Mouse (Mus musculus) stomach, embryonic 15.5 days (tissue): ENCODE measurements at regions not wholly inside any gene's neighbourhood (a gene's known extent, or its start where the extent isn't known, plus 50 kb on each side); places are given as distances from the start of the nearest gene placed in this dataset.
"Not testable (repeated sequence)": the region's sequence is repeated elsewhere in the genome, so short reads cannot be mapped to it uniquely, and the experiment has no call there.

ENCODE experiments used
- ATAC-seq: fragments of 200-750 bp; cut with Nextera tagmentation; 2 replicates; pipeline ENCODE4 v1.8.0; 2017; ENCODE audit warnings: low read depth, moderate number of reproducible peaks, moderate TSS enrichment; ENCODE audit not compliant: insufficient read depth, low FRiP score
- H3K27ac ChIP-seq: fragments of 300-500 bp; sonication (generic); 2 replicates; pipeline ENCODE4 v1.5.1; 2015; ENCODE audit warnings: mild to moderate bottlenecking, inconsistent platforms
- H3K27me3 ChIP-seq: fragments of 300-500 bp; sonication (generic); replicated peaks from 2 replicates; pipeline ENCODE4 v1.6.1; 2015; ENCODE audit warnings: inconsistent platforms
- H3K36me3 ChIP-seq: fragments of 300-500 bp; sonication (generic); 2 replicates; pipeline ENCODE4 v1.6.1; 2015; ENCODE audit warnings: inconsistent platforms
- H3K4me1 ChIP-seq: fragments of 300-500 bp; sonication (generic); 2 replicates; pipeline ENCODE4 v1.6.1; 2015; ENCODE audit warnings: inconsistent platforms
- H3K4me2 ChIP-seq: fragments of 300-500 bp; sonication (generic); 2 replicates; pipeline ENCODE4 v1.6.1; 2015; ENCODE audit warnings: mild to moderate bottlenecking, inconsistent platforms
- H3K4me3 ChIP-seq: fragments of 300-500 bp; sonication (generic); replicated peaks from 2 replicates; pipeline ENCODE4 v1.5.1; 2015; ENCODE audit warnings: inconsistent platforms
- H3K9ac ChIP-seq: fragments of 300-500 bp; sonication (generic); 2 replicates; pipeline ENCODE4 v1.6.1; 2015; ENCODE audit warnings: inconsistent platforms
- H3K9me3 ChIP-seq: fragments of 300-500 bp; sonication (generic); 2 replicates; pipeline ENCODE4 v1.6.1; 2016; ENCODE audit warnings: inconsistent platforms
- WGBS: fragments of 180-500 bp; shearing (Covaris S2); methylation state at CpG from one replicate; pipeline ENCODE4 v1.1.7; 2015; 5-methylcytosine and 5-hydroxymethylcytosine counted together

DNA sequence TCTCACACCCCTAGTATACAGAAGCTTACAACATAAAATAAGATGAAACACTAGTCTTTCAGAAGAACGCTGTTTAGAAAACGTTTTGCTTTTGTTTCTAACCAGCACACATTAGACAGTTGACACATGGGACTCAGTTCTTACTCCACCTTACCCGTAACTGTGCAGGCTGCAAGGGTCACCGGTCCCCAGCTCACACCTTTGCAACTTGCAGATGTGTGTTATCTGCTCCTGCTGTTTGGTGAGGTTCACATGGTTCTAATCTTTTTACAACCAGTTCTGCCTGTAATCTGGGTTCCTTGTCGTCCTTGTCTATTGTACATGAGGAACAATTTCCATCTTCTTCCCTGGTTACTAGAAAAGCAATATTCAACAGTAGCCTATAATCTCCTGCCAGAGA is 135.1 kb upstream of the Cdk6 start:
- not testable (repeated sequence) for H3K36me3 ChIP-seq, H3K27ac ChIP-seq, H3K4me2 ChIP-seq, H3K4me1 ChIP-seq, H3K27me3 ChIP-seq, H3K9ac ChIP-seq, H3K4me3 ChIP-seq, ATAC-seq, H3K9me3 ChIP-seq
- WGBS, result 70% methylated on average over 5 of the region's 5 CpGs

DNA sequence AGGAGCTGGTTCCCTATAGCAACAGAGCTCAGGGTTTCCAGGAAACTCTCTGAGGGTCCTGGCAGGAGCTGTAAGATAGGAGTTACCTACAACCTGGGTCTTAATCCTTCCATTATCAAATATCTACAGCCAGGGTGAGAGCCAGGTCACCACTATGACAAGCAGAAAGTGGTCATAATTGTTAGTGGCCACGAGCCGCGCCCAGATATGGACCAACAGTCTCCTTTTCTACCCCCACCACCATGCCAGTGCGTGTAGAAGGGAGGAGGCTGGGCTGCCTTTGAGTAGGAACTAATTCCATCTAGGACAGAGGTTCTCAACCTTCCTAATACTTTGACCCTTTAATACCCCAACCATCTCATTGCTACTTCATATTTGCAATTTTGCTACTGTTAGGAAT is 133.0 kb upstream of the Cdk6 start:
- H3K9ac ChIP-seq, H3K4me1 ChIP-seq, H3K9me3 ChIP-seq, H3K4me3 ChIP-seq, H3K27me3 ChIP-seq, ATAC-seq, H3K27ac ChIP-seq, H3K4me2 ChIP-seq, H3K36me3 ChIP-seq: not testable (repeated sequence)
- WGBS, result 73% methylated on average over 4 of the region's 4 CpGs

DNA sequence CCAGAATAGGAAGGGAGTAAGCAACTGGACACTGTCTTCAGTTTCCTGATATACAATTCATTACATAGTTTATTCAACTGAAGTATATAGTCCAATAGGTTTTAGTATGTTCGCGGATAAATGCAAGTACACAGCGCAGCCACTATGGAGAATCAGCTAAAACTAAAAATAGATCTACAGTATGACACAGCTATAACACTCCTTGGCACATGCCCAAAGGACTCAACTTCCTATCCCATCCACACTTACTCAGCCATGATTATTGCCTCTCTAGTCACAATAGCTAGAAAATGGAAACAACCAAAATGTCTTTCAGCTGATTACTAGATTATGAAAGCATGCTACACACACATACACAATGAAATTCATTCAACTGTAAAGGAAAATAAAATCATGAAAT is 130.0 kb upstream of the Cdk6 start:
- H3K27ac ChIP-seq, result no peak overlapping the region
- H3K27me3 ChIP-seq, result no peaks in the 10 kb centered on the region
- no peak overlapping the region for H3K9ac ChIP-seq
- no peaks in the 10 kb centered on the region for H3K4me1 ChIP-seq
- 95% methylated on average over 3 of the region's 3 CpGs for WGBS
- no peak overlapping the region for H3K4me3 ChIP-seq
- no peaks in the 10 kb centered on the region for H3K9me3 ChIP-seq
- no peak overlapping the region for H3K4me2 ChIP-seq
- no peak for ATAC-seq
- no peaks in the 10 kb centered on the region for H3K36me3 ChIP-seq

DNA sequence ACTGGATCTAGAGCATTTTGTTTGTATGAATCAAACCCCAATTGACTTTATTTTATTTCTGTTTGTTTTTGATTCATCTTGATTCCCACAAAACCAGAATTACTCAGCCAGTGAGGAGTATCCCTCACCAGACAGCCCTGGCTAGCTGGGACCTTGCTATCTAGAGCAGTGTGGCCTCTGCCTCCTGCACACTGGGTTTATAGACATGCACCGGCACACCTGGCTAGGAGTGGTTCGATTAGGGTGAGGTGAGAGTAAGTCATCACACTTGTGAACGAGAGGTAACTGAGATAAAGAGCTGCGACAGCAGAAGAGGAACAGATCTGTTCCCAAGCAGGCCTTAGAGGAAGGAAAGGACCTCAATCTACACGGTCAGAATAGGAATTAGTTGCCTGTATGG is 125.2 kb upstream of the Cdk6 start:
- H3K9ac ChIP-seq, result no peak overlapping the region
- 61% methylated on average over 5 of the region's 5 CpGs for WGBS
- ATAC-seq, result no peak
- H3K4me3 ChIP-seq, result no peak overlapping the region
- no peaks in the 10 kb centered on the region for H3K4me1 ChIP-seq
- no peaks in the 10 kb centered on the region for H3K27me3 ChIP-seq
- no peaks in the 10 kb centered on the region for H3K36me3 ChIP-seq
- no peak overlapping the region for H3K4me2 ChIP-seq
- no peak overlapping the region for H3K27ac ChIP-seq
- no peaks in the 10 kb centered on the region for H3K9me3 ChIP-seq

DNA sequence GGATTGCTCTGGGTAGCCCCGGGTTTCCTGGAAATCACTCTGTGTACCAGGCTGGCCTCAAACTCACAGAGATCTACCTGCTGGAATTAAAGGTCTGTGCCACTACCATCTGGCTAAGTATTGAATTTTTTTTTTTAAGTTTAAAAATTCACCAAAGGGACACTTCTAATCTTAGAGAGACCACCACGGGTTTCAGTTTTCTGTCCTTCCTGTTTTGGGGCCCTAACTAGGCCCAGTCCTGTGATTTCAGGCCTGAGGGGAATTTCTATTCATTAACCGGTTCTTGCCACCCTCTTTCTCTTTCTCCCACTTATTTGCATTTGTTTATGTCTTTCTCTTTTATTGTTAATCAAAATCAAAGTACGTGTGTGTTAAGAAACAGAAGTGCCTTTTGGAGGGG is 122.1 kb upstream of the Cdk6 start:
- no peak overlapping the region for H3K9ac ChIP-seq
- no peak overlapping the region for H3K4me3 ChIP-seq
- no peak overlapping the region for H3K27ac ChIP-seq
- no peak overlapping the region for H3K4me2 ChIP-seq
- no peaks in the 10 kb centered on the region for H3K36me3 ChIP-seq
- no peaks in the 10 kb centered on the region for H3K9me3 ChIP-seq
- H3K4me1 ChIP-seq, result no peaks in the 10 kb centered on the region
- no peak for ATAC-seq
- WGBS, result 45% methylated on average over 4 of the region's 4 CpGs
- H3K27me3 ChIP-seq, result no peaks in the 10 kb centered on the region

DNA sequence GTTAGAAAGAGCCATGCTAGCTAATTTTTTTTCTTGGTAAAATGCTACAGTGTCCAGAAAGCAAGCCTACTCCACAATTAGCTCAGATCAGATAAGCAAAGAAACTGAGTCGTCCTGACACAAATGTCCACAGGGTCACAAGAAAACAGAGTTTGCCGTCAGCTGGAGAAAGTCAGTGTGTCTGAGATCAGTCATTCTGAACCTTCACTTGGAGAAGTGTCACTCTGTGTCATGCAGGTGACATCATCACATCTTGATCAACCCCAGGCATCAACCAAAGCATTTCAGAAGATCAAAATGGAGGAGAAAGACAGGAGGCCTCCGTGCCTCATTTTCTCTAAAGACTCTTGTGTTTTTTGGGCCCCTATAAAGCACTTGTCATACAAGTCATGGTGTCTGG is 121.5 kb upstream of the Cdk6 start:
- H3K27ac ChIP-seq, result no peak overlapping the region
- no peak for ATAC-seq
- H3K27me3 ChIP-seq, result no peaks in the 10 kb centered on the region
- H3K4me2 ChIP-seq, result no peak overlapping the region
- H3K4me3 ChIP-seq, result no peak overlapping the region
- no peaks in the 10 kb centered on the region for H3K4me1 ChIP-seq
- no peaks in the 10 kb centered on the region for H3K9me3 ChIP-seq
- H3K36me3 ChIP-seq, result no peaks in the 10 kb centered on the region
- 50% methylated on average over 3 of the region's 3 CpGs for WGBS
- no peak overlapping the region for H3K9ac ChIP-seq

DNA sequence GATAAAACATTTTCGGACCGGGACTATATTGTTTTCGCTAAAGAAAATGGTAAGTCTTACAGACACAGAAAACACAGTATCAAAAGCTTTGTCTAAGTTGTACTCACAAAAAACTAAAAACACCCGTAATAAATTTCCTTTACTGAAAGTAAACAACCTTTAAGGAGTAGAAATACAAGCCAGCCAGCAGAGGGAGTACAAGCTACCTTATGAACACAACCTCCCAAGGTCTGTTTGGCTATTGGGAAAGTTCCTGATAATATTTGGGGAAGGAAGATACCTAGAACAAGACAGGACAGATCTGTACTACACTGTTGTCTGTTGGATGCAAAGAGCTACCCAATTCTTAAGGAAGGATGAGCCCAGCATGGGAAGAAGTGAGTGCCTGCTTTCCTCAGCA is 117.5 kb upstream of the Cdk6 start:
- WGBS, result 69% methylated on average over 4 of the region's 4 CpGs
- H3K27ac ChIP-seq, H3K9me3 ChIP-seq, ATAC-seq, H3K4me2 ChIP-seq, H3K27me3 ChIP-seq, H3K9ac ChIP-seq, H3K4me1 ChIP-seq, H3K4me3 ChIP-seq, H3K36me3 ChIP-seq: not testable (repeated sequence)

DNA sequence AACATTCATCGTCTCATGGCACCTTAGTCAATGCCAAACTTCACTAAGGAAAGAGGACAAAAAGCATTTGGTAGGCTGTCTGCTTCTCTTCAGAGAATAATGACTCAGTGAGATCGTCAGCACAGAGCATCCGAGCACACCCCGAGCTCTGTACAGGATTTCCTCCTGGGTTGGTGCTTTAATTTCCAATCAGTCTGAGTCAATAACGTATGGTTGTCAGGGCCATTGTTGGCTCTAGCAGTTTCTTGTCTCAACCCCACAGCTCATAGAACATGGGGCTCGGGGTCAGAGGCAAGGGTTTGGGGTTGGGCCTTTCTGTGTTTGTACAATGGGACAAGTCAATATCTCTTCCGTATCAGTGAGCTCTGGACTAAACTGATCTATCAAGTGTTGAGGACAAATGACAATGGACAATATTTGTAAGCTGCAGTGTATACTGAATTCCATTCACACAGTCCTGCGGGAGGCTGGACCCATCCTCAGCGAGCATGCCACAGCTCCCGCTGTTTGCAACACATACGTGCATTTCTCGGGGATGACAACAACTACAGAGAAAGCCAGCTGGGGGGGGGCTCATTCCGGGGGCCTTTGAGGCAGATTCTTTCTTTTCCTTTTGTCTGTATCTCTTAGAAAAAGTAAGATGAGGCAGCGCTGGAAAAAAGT is 116.8 kb upstream of the Cdk6 start:
- not testable (repeated sequence) for H3K4me1 ChIP-seq, H3K4me2 ChIP-seq, ATAC-seq, H3K9me3 ChIP-seq, H3K36me3 ChIP-seq, H3K27me3 ChIP-seq, H3K27ac ChIP-seq, H3K4me3 ChIP-seq, H3K9ac ChIP-seq
- WGBS, result 71% methylated on average over 14 of the region's 14 CpGs

DNA sequence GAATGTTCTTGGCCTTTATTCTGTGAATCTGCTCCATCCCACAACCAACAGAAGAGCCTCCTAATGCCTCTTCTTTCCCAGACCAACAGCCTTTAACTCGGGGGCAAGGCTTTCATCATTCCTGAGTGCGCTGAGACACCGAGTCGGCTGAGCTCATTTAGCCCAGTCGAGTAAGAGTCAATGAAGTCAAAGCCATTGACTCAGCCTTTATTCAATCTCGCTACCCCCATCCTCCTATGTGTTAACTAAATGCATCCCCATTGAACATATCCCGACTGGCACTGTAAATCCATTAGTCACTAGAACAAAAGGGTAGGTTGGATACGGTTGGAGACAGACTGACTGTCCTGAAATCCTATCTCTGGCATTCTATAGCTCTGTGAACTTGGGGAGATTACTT is 115.9 kb upstream of the Cdk6 start:
- not testable (repeated sequence) for H3K4me1 ChIP-seq, H3K4me3 ChIP-seq, H3K27ac ChIP-seq, H3K36me3 ChIP-seq, ATAC-seq, H3K27me3 ChIP-seq, H3K4me2 ChIP-seq, H3K9me3 ChIP-seq, H3K9ac ChIP-seq
- WGBS, result 82% methylated on average over 8 of the region's 8 CpGs

DNA sequence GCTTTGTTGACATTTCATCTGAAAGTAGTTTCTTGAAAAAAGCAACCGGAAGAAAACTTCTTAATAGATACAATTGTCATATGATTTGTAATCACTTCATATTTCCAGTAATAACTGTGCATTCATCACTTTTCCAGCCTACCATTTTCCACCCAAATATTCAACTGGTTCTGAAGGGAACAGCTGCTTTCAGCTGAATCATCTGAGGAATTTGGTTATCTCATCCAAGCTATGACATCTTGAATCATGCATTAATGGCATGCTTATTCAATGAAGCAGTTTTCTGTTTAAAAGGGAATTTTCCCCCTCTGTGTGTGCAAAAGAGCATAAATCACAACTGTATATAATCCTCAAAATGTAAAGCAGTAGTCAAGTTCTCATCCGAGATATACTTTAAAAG is 97.2 kb upstream of the Cdk6 start:
- 45% methylated on average over 2 of the region's 2 CpGs for WGBS
- not testable (repeated sequence) for H3K27me3 ChIP-seq, H3K27ac ChIP-seq, ATAC-seq, H3K9me3 ChIP-seq, H3K4me3 ChIP-seq, H3K36me3 ChIP-seq, H3K9ac ChIP-seq, H3K4me1 ChIP-seq, H3K4me2 ChIP-seq

DNA sequence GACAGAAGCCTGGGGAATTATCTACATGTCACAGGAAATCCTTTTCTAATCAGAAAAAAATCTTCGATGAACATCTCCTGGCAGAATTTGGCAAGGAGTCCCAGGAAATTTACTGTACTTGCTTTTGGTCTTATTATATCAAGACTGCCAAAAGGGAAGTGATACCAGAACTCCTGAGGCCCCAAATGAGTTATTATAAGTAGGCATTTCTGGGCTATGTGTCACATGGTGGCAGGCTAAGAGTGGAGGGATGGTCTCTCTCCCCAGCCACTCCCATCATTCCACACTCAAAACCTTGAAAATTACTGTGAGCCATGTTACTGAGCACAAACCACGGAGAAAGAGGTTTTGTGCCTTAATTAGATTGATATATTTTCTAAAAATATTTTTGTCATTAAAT is 94.0 kb upstream of the Cdk6 start:
- WGBS, result 67% methylated on average over 2 of the region's 2 CpGs
- ATAC-seq, result no peak
- H3K9me3 ChIP-seq, result no peaks in the 10 kb centered on the region
- H3K27me3 ChIP-seq, result no peaks in the 10 kb centered on the region
- H3K9ac ChIP-seq, result no peak overlapping the region
- H3K36me3 ChIP-seq, result no peaks in the 10 kb centered on the region
- H3K4me3 ChIP-seq, result no peak overlapping the region
- no peak overlapping the region for H3K4me2 ChIP-seq
- no peaks in the 10 kb centered on the region for H3K4me1 ChIP-seq
- no peak overlapping the region for H3K27ac ChIP-seq

DNA sequence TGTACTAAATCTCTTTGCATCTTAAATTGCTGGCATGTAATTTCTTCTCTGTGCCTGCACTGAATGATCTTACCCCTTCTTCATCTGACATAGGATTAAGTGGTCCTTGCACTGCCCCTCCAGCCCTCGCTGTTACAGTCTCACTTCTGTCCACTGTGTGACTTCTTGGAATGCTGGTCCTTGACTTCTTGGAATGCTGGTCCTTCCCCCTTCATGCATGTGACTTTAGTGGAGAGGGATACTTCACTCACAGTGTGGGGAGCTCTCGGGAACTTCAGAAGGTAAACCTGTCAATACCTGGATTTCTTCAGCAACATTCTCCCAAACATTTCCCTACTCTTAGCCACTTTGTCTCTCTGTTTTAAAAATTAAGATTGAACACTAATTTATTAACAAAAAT is 91.0 kb upstream of the Cdk6 start:
- whole genome bisulfite sequencing, result 77% methylated on average over 2 of the region's 2 CpGs

DNA sequence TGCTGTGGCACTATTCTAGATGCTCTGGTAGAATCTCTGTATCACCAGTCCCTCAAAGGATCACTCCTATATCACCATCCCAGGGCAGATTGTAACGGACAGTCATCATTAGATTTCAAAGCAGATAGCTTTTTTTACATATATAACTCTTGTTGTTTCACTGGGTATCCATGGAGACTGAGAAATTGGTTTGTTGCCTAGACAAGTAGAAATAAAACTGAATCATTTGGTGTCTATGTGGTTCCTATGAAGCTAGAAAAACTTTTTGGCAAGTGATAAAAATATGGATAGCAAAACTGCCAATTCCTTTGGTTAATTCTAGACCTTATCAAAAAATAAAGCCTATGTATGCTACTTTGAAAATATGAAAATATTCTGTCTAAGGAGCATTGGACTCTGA is 81.0 kb upstream of the Cdk6 start:
- Histone ChIP-seq H3K9ac (no peak overlapping the region), H3K27ac (no peak overlapping the region), H3K4me2 (no peak overlapping the region), H3K36me3 (no peaks in the 10 kb centered on the region), H3K9me3 (no peaks in the 10 kb centered on the region), H3K27me3 (no peaks in the 10 kb centered on the region), H3K4me3 (no peak overlapping the region), H3K4me1 (no peaks in the 10 kb centered on the region)
- 78% methylated on average over 1 of the region's 1 CpGs for WGBS
- no peak for ATAC-seq

More for the DNA sequence above, 91.0 kb upstream of the Cdk6 start:
- Histone ChIP-seq H3K9me3 (no peaks in the 10 kb centered on the region), H3K27ac (no peak overlapping the region), H3K36me3 (no peaks in the 10 kb centered on the region), H3K27me3 (no peaks in the 10 kb centered on the region), H3K4me3 (no peak overlapping the region), H3K9ac (no peak overlapping the region), H3K4me2 (no peak overlapping the region), H3K4me1 (no peaks in the 10 kb centered on the region)
- ATAC-seq, result no peak
